18 mouse cellular contexts compared by ENCODE assay signal in the genomic region with DNA sequence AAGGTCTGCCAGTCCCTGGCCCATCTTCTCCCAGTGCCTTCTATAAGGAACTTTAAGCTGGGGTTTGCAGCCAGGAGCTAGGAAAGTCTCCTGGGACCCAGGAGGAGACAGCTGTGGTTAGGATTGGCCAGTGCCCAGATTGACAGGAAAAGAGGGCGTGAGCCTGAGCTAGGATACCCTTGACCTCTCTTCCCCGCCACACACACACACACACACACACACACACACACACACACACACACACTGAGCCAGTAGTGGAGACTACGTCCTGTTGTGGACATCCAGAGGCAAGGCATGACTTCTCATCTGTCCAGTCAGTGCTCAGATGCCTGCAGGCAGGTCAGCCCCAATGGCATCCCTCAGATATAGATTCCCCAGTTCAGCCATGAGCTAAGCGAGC.
DNase-seq lines count a peak whose midpoint lies in the region; ATAC-seq and TF ChIP-seq lines count a peak whose summit lies in the region.
"Had no signal": no experiment of that assay in that cellular context is flagged by ENCODE, and none has a peak within 500 bp of the region (broad histone marks: within the 10 kb centered on the region; RNA-seq: fewer than 3 reads in every experiment).

No protein-coding gene starts in this region.

- TF ChIP-seq EP300 in liver, postnatal 0 days (IDR thresholded peaks at IDR 0.05; ENCODE audit: low read depth) = no peak

- H3K27ac ChIP-seq in heart, embryonic 10.5 days = 0 out of 2 replicates have a peak overlapping the region, but pooled peaks have one; percentile 22
- H3K27ac ChIP-seq in heart, embryonic 12.5 days (ENCODE audit: poor library complexity, severe bottlenecking) = no peak overlapping the region
- no peak overlapping the region for H3K27ac ChIP-seq in midbrain, embryonic 11.5 days (ENCODE audit: low read depth, low read length)
- no peak overlapping the region for H3K27ac ChIP-seq in midbrain, postnatal 0 days (ENCODE audit: low read depth, low read length)
- no peak overlapping the region for H3K27ac ChIP-seq in embryonic facial prominence, embryonic 10.5 days (replicated peaks)
- H3K27ac ChIP-seq in liver, postnatal 0 days (ENCODE audit: low read depth) = no peak overlapping the region
- H3K27ac ChIP-seq: heart, embryonic 13.5 days; left cerebral cortex, adult 2 months; limb, embryonic 10.5 days; neural tube, embryonic 12.5 days had no signal

- no peak overlapping the region for H3K4me3 ChIP-seq in heart, embryonic 10.5 days
- H3K4me3 ChIP-seq in heart, embryonic 12.5 days = no peak overlapping the region
- H3K4me3 ChIP-seq in midbrain, embryonic 11.5 days (ENCODE audit: low read depth, low read length) = no peak overlapping the region
- no peak overlapping the region for H3K4me3 ChIP-seq in midbrain, postnatal 0 days (ENCODE audit: low read depth, low read length)
- no peak overlapping the region for H3K4me3 ChIP-seq in embryonic facial prominence, embryonic 10.5 days
- no peak overlapping the region for H3K4me3 ChIP-seq in liver, postnatal 0 days (ENCODE audit: low read depth, low read length)
- H3K4me3 ChIP-seq: left cerebral cortex, adult 2 months; limb, embryonic 10.5 days; neural tube, embryonic 12.5 days had no signal

- H3K9ac ChIP-seq in heart, embryonic 12.5 days = no peak overlapping the region
- no peak overlapping the region for H3K9ac ChIP-seq in midbrain, embryonic 11.5 days (ENCODE audit: low read length)
- H3K9ac ChIP-seq in midbrain, postnatal 0 days (replicated peaks; ENCODE audit: low read length, poor library complexity, severe bottlenecking) = no peak overlapping the region
- no peak overlapping the region for H3K9ac ChIP-seq in liver, postnatal 0 days (replicated peaks)
- H3K9ac ChIP-seq: neural tube, embryonic 12.5 days had no signal

- H3K4me1 ChIP-seq in heart, embryonic 10.5 days = peaks cover 34% of the 10 kb centered on the region
- peaks cover 26% of the 10 kb centered on the region for H3K4me1 ChIP-seq in heart, embryonic 12.5 days (replicated peaks)
- peaks cover 3% of the 10 kb centered on the region; the same call in 1 of the 2 replicates for H3K4me1 ChIP-seq in midbrain, embryonic 11.5 days (ENCODE audit: control insufficient read depth, insufficient read depth, low read length)
- H3K4me1 ChIP-seq in midbrain, postnatal 0 days (ENCODE audit: insufficient read depth, low read length) = no peaks in the 10 kb centered on the region
- peaks cover 41% of the 10 kb centered on the region for H3K4me1 ChIP-seq in embryonic facial prominence, embryonic 10.5 days
- H3K4me1 ChIP-seq in liver, postnatal 0 days (ENCODE audit: insufficient read depth) = 0 out of 2 replicates have a peak, but pooled peaks cover 3% of the 10 kb centered on the region

- no peaks in the 10 kb centered on the region for H3K36me3 ChIP-seq in heart, embryonic 10.5 days
- H3K36me3 ChIP-seq in heart, embryonic 12.5 days = no peaks in the 10 kb centered on the region
- no peaks in the 10 kb centered on the region for H3K36me3 ChIP-seq in midbrain, embryonic 11.5 days (ENCODE audit: control insufficient read depth, insufficient read depth, low read length)
- H3K36me3 ChIP-seq in midbrain, postnatal 0 days (ENCODE audit: insufficient read depth, low read length) = no peaks in the 10 kb centered on the region
- H3K36me3 ChIP-seq in embryonic facial prominence, embryonic 10.5 days (replicated peaks) = no peaks in the 10 kb centered on the region
- no peaks in the 10 kb centered on the region for H3K36me3 ChIP-seq in liver, postnatal 0 days (replicated peaks; ENCODE audit: insufficient read depth, low read length)
- H3K36me3 ChIP-seq: heart, embryonic 13.5 days; limb, embryonic 10.5 days; neural tube, embryonic 12.5 days had no signal

- no peak overlapping the region for H3K4me2 ChIP-seq in heart, embryonic 12.5 days
- no peak overlapping the region for H3K4me2 ChIP-seq in midbrain, embryonic 11.5 days
- H3K4me2 ChIP-seq in midbrain, postnatal 0 days (ENCODE audit: low read depth, low read length, poor library complexity, severe bottlenecking) = no peak overlapping the region
- H3K4me2 ChIP-seq in liver, postnatal 0 days (ENCODE audit: low read depth, low read length) = no peak overlapping the region
- H3K4me2 ChIP-seq: neural tube, embryonic 12.5 days had no signal

- no peak for TF ChIP-seq CTCF in midbrain, postnatal 0 days (IDR thresholded peaks at IDR 0.05)
- no peak for TF ChIP-seq CTCF in liver, postnatal 0 days (IDR thresholded peaks at IDR 0.05; ENCODE audit: low read depth)

- WGBS in heart, embryonic 10.5 days = 49% methylated on average over 4 of the region's 4 CpGs
- 34% methylated on average over 4 of the region's 4 CpGs for WGBS in heart, embryonic 12.5 days
- 70% methylated on average over 4 of the region's 4 CpGs for WGBS in midbrain, embryonic 11.5 days
- 85% methylated on average over 4 of the region's 4 CpGs for WGBS in midbrain, postnatal 0 days
- 40% methylated on average over 4 of the region's 4 CpGs for WGBS in embryonic facial prominence, embryonic 10.5 days
- WGBS in liver, postnatal 0 days (ENCODE audit: insufficient replicate concordance) = 20% methylated on average over 3 of the region's 4 CpGs

- peaks cover 57% of the 10 kb centered on the region for H3K27me3 ChIP-seq in heart, embryonic 10.5 days (ENCODE audit: insufficient read depth, poor library complexity, severe bottlenecking)
- peaks cover 30% of the 10 kb centered on the region; the same call in 1 of the 2 replicates for H3K27me3 ChIP-seq in heart, embryonic 12.5 days (replicated peaks)
- H3K27me3 ChIP-seq in midbrain, embryonic 11.5 days (ENCODE audit: control insufficient read depth, insufficient read depth, low read length) = no peaks in the 10 kb centered on the region
- H3K27me3 ChIP-seq in midbrain, postnatal 0 days (ENCODE audit: insufficient read depth, low read length) = no peaks in the 10 kb centered on the region; the same call in 1 of the 2 replicates
- H3K27me3 ChIP-seq in embryonic facial prominence, embryonic 10.5 days (replicated peaks; ENCODE audit: low read depth, poor library complexity, severe bottlenecking) = peaks cover 3% of the 10 kb centered on the region; the same call in 1 of the 2 replicates
- H3K27me3 ChIP-seq in liver, postnatal 0 days (ENCODE audit: insufficient read depth, low read length) = no peaks in the 10 kb centered on the region
- H3K27me3 ChIP-seq: neural tube, embryonic 12.5 days had no signal

- ATAC-seq in heart, embryonic 12.5 days (ENCODE audit: insufficient number of reproducible peaks, low FRiP score) = no peak
- ATAC-seq in midbrain, embryonic 11.5 days (ENCODE audit: low FRiP score) = peak; percentile 34; the same call in 1 of the 2 replicates
- no peak for ATAC-seq in midbrain, postnatal 0 days (ENCODE audit: low FRiP score)
- peak; percentile 55 for ATAC-seq in liver, postnatal 0 days

- H3K9me3 ChIP-seq in heart, embryonic 10.5 days = no peaks in the 10 kb centered on the region
- H3K9me3 ChIP-seq in heart, embryonic 12.5 days (replicated peaks) = no peaks in the 10 kb centered on the region
- no peaks in the 10 kb centered on the region for H3K9me3 ChIP-seq in midbrain, embryonic 11.5 days (ENCODE audit: control insufficient read depth, low read length)
- H3K9me3 ChIP-seq in midbrain, postnatal 0 days (ENCODE audit: low read length) = no peaks in the 10 kb centered on the region
- H3K9me3 ChIP-seq in embryonic facial prominence, embryonic 10.5 days = no peaks in the 10 kb centered on the region
- no peaks in the 10 kb centered on the region for H3K9me3 ChIP-seq in liver, postnatal 0 days (ENCODE audit: low read length)
- H3K9me3 ChIP-seq: heart, embryonic 13.5 days; limb, embryonic 10.5 days; neural tube, embryonic 12.5 days had no signal

- peak; percentile 71 for DNase-seq in heart, embryonic 10.5 days (ENCODE audit: low spot score)
- no peak for DNase-seq in midbrain, embryonic 11.5 days (ENCODE audit: low spot score, missing footprints)
- no peak for DNase-seq in midbrain, postnatal 0 days (ENCODE audit: low spot score)
- peak; percentile 41 for DNase-seq in embryonic facial prominence, embryonic 10.5 days (ENCODE audit: low spot score)
- no peak for DNase-seq in liver, postnatal 0 days
- no peak for DNase-seq in cerebellum, adult 11 months
- DNase-seq in layer of hippocampus, adult 8-10 months (ENCODE audit: low spot score in 2 of 2) = no peak
- DNase-seq: cerebellum, adult 9-10 months; kidney, adult 2 months; kidney, postnatal 36 days; layer of hippocampus, adult 9-11 months; lung, adult 18-20 months; lung, postnatal 36 days had no signal

Comparison
In these comparisons a context has a peak if more than half of its experiments do, and no peak if none do; other contexts are left out.
1. ATAC-seq: peak in midbrain, embryonic 11.5 days (single experiment) and liver, postnatal 0 days (single experiment); none in heart, embryonic 12.5 days (single experiment) and midbrain, postnatal 0 days (single experiment).
2. DNase-seq: peak in heart, embryonic 10.5 days (single experiment) and embryonic facial prominence, embryonic 10.5 days (single experiment); none in midbrain, embryonic 11.5 days (single experiment), midbrain, postnatal 0 days (single experiment), liver, postnatal 0 days (single experiment), cerebellum, adult 11 months (single experiment) and layer of hippocampus, adult 8-10 months (0 of 2).